Mouse (Mus musculus) lung, postnatal 10 days (tissue): ENCODE data around the gene Adam30.

Experiments
- DNase-seq: peaks from one replicate; pipeline ENCODE4 v3.0.0; 2021

Gene Adam30

GRCm38 (mm10) chr3:98197711-98198532 is 37.5 kb downstream of the Adam30 start:
- DNase-seq, result peak; percentile 5

DNA sequence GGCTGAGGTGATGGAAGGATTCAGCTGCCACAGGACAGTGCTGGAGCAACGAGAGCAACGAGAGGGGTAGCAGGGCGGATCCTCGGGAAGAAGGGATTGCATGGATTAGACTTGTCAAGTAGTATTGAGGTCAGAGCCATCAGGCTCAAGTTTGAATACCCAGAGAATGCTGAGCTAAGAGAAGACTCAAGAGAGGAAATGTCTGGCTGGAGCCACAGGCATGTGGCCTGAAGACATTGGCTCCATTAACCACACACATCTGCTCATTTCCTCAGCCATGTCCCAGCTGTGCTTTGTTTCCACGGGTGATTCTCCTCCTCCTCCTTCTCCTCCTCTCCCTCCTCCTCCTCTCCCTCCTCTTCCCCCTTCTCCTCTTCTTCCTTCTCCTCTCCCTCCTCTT is 39.3 kb downstream of the Adam30 start:
- DNase-seq, result peak; percentile 11

DNA sequence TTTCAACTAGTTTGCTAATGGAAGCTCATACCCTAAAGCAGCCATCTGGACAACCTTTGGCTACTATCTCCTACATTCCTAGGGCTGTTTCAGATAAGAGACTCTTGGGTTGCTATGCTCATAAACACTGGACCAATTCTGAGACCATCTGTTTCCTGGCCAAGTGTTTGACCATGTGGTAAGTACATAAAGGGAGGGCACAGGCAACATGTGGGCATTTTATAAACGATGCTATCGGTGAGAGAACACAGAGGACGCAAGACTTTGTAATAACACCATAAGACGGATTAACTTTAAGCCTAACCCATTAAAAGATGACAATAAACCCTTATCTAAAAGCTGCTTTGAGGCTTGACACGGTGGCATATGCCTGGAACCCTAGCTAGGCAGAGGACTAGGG is 42.9 kb downstream of the Adam30 start:
- no peak for DNase-seq

- DNase-seq, result no peak
These were observed 46.5 kb downstream of the Adam30 start for GRCm38 (mm10) chr3:98206977-98207376.

GRCm38 (mm10) chr3:98209161-98209560 is 48.7 kb downstream of the Adam30 start:
- no peak for DNase-seq

GRCm38 (mm10) chr3:98210860-98211259 is 50.4 kb downstream of the Adam30 start:
- no peak for DNase-seq

- no peak for DNase-seq
These were observed 51.1 kb downstream of the Adam30 start for GRCm38 (mm10) chr3:98211301-98212081.
